Mouse (Mus musculus) frontal cortex, adult (tissue): ENCODE results near the gene Pnkp.
A peak's percentile ranks its signal among the peaks of the same experiment; 100 is the strongest.

Experiments
- ATAC-seq: cut with Nextera tagmentation; 2 replicates; pipeline ENCODE4 v1.9.2; 2017; ENCODE audit warnings: mild to moderate bottlenecking, moderate library complexity, mixed read lengths; ENCODE audit not compliant: low TSS enrichment

Gene Pnkp

DNA sequence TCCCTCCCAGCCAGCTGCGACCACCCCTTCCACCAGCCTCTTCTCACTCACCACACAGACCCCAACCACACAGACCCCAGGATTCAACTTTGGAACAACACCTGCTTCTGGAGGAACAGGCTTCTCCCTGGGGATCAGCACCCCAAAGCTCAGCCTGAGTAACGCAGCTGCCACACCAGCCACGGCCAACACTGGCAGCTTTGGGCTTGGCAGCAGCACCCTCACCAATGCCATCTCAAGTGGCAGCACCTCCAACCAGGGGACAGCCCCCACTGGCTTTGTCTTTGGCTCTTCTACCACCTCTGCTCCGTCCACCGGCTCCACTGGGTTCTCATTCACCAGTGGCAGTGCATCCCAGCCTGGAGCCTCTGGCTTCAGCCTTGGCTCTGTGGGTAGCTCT lies 28.2 kb upstream of the Pnkp start:
- ATAC-seq, result no peak

DNA sequence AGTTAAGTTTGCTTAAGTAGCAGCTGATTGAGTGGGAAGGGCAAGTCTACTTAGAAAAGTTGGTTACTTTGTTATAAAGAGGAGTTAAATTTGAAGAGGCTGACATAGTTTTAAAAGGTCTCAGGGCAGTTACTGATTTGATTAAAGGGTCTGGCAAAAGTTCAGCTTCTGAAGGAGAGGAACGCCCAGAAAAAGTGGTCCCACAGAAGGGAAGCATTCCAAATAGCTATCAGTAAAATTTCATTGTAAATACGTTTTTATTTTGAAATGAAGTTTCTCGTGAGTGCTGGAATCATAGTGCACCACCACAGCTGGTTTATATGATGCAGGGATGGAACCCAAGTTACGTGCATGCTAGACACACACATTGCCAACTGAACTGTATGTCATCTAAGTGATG lies 24.2 kb upstream of the Pnkp start:
- no peak for ATAC-seq

DNA sequence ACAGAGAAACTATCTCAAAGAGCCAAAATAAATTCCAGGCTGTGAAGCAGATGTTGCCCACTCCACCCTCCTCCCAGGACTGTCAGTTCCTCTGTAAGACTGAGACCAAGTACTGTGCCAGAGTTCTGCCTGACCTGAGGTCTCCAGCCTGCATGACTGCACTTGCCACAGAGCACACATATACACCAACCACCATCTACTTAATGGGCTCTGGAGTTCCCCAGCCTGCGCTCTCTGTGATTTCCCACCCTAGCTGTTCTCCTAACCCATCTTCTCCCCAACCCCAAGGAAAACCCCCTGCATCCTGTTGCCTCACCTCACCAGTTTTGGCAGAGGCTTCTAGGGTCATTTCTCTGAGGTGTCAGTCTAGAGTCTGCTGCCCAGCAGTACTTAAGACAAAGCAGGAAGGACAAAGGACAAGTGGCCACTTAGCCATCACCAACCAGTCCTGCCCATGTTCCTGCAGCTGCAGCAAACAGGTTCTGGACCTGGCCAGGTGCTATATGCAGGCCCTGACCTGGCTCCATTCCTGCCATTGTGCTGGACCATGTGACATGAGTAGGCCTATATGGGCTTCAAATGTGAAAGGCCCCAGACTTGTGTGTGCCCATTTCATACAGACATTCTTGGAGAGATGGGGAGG lies 21.4 kb upstream of the Pnkp start:
- no peak for ATAC-seq

DNA sequence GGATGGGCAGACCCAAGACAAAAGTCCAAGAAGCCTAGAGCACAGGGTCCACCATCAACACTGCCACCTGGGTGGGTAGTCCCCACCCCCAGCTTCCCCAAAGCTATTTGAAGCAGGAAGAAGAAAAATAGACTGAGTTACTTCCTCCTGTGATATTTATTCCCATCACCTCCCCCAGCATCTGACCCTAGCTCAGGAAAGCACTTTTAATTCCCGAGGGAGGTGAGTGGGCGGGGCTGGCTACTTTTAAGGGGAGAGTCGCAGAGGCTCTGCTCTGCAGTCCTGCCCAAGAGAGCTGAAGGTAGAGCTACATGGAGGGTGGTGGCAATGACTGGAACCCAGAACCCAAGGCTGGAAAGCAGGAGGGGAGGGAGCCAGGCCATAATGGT lies 20.9 kb upstream of the Pnkp start:
- no peak for ATAC-seq

DNA sequence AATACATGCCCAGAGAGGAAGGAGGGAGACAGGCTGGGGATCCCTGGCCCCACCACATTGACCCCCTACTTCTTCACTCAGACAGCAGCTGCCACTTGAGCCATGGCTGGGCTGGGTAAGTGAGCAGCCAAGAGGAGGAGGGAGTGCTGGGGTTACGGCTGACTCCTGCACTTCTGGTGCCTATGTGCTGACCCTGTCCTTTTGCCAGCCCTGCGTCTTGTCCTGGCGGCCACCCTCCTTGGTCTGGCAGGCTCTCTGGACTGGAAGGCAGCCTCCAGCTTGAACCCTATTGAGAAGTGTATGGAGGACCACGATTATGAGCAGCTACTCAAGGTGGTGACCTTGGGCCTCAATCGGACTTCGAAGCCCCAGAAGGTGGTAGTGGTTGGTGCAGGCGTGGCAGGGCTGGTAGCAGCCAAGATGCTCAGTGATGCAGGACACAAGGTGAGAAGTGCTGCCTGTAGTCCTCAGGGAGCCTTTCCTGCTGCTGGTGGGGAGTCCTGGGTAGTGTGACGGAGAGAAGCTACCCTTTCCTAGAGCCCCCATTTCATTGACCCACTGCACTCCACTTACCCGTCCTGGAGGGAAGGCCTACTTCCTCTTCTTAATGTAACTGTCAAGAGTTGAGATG lies 20.4 kb upstream of the Pnkp start:
- no peak for ATAC-seq

DNA sequence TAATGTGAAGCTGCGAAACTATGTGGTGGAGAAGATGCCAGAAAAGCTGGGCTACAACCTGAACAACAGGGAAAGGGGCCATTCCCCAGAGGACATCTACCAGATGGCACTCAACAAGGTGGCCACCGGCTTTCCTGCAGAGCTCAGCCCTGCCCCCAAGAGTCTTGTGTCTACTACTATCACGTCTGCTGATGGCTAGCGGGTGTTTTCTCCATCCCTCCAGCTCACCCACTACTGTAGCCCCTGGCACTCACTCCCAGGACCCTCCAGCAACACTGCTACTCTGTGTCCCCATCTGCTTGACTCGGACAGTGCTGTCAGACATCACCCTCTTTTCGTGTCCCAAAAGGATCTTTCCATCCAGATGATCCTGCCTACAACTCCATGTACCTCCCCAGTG lies 18.9 kb upstream of the Pnkp start:
- no peak for ATAC-seq

DNA sequence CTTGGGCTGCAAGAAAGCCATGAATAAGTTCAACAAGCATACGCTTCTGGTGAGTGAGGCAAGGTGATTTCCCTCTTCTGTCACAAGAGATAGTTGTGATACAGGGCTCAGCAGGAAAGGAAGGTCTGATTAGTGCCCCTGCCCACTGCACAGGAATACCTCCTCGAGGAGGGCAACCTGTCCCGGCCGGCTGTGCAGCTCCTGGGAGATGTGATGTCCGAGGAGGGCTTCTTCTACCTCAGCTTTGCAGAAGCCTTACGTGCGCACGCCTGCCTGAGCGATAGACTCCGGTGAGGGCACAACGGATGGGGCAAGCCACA lies 17.8 kb upstream of the Pnkp start:
- no peak for ATAC-seq

DNA sequence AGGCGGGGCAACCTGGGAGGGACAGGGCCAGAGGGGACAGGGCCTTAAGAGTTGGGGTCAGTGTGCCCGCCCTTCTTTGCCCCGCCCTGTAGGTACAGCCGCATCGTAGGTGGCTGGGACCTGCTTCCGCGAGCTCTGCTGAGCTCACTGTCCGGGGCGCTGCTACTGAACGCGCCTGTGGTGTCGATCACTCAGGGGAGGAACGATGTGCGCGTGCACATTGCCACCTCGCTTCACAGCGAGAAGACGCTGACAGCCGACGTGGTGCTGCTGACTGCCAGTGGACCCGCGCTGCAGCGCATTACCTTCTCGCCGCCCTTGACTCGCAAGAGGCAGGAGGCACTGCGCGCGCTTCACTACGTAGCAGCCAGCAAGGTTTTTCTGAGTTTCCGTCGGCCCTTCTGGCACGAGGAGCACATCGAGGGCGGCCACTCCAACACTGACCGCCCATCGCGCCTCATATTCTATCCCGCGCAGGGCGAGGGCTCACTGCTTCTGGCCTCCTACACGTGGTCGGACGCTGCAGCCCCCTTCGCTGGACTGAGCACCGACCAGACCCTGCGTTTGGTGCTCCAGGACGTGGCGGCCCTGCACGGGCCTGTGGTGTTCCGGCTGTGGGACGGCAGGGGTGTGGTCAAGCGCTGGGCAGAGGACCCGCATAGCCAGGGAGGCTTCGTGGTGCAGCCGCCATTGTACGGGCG lies 17.3 kb upstream of the Pnkp start:
- ATAC-seq, result peak; percentile 45

DNA sequence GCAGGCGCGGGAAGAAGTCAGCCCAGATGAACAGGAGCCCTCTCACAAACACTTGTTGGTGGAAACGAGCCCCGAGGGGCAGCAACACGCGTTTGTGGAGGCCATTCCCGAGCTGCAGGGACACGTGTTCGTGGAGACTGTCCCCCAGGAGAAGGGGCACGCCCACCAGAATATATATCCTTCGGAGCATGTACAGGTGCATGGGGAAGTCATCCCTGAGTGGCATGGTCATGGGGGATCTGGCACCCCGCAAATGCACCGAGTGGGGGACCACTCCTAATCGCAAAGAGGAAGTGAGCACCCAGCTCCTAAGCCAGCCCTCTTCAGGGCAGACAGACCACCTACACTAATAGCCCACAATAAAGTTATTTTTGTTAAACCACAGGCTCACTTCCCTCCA lies 16.5 kb upstream of the Pnkp start:
- no peak for ATAC-seq

DNA sequence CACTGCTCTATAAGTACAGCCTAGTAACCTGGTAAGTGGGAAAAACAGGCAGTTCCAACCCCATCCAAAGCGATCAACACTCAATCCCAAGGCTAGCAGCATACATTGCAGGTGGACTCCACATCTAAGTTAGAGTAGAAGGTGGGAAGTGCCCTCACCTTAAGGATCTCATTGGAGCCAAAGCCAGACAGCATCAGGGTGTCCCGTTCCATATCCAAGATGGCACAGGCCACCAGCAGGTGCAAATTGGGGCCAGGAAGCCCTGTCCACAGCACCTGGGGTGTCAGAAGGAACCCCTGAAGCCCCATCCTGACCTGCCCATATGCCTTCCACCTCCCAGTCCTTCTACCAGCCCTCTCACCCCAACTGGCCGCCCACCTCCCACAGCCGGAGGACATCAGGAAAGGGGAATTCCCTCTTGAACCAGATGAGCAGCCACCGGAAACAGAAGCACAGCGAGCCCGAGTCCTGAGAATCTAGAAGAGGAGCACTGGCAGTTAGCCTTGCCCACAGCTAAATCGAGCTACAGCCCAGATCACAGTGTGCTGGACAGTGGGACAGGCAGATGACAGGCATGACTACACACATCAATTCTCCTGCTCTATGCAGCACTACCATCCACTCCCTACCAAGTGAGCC lies 15.0 kb upstream of the Pnkp start:
- ATAC-seq, result no peak

DNA sequence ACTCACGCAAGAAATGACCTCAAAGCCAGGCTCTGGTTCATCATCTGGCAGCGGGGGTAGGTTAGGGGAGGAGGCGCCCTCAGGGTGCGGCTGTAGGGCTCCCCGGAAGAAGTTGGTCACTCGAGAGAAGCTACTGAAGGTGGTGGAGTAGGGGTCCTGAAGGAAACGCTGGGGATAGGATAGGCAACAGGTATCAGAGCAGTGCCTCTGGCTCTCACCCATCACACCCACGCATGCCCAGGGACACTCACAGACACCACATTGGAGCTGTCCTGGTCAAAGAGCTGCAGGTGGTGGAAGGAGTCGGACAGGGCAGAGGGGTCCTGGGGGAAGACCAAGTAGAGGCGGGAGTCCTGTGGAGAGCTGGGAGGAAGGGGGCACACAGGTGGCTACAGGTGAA lies 11.9 kb upstream of the Pnkp start:
- ATAC-seq, result no peak

DNA sequence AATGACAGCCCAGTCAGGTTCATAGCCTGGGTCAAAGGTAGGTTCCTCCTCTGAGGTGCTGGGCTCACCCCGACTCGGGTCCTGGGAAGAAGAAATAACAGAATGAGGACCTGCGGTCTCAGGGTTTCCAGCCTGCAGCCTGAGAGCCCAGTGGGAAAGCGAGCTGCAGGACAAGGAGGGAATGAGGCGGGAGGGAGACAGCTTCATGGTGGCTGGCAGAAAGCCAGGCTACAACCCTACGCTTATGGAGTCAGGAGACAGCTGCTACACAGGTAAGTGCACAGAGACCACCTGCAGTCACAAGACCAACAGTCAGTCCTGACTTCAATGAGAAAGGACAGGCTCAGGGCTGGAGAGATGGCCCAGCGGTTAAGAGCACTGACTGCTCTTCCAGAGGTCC lies 10.1 kb upstream of the Pnkp start:
- no peak for ATAC-seq

DNA sequence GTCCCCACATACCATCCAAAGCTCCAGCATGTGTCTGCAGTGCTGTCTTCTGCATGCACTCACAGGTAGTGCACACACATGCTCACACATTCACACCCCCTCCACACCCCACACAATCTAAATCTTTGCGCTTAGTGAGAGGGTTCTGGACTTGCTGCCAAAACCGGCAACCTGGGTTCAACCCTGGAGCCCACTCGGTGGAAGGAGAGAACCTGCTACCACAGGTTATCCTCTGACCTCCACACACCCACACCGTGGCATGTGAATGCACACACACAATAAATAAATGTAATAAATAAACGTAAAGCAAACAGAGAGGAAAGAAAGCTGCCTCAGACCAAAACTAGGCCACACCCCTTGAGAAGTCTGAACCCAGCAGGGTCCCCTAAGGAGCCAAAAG lies 9.2 kb upstream of the Pnkp start:
- no peak for ATAC-seq

DNA sequence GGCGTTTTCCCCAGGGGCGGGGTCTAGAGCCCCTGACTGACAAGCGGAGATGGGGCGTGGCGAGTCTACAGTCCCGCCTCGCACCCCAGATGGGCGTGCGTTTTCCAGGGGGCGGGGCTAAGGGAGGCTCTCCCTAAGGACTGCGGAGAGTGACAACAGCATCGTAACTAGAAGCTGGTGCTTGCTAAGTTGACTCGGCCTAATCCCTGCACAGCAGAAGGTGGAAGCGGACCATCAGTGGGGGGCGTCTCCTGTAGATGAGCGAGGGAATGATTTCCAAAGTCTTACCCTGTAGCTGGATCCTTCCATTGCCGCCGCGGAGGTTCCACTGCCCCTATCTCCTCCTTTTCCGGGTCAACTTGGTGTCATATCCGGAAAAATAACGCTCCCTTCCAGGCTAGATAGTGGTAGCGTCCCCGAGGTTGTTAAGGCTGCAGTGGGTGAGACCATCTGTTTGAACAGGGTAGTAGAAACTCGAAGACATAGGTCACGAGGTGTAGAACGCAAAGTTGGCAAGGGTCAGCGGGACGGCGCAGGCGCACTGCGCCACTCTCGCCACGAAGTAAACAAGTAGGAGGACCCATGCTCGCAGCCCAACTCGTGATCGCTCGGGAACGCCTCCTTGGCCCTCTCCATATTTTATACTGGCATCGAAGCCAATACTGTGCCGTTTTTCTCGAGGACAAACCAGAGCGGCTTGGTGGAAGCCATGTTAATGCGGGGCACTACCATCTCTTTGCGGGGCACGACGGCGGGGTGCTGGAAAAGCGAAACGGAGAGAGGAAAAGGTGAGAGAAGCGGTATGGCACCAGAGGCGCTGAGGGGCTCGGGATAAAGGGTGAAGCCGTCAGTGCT lies 8.2 kb upstream of the Pnkp start, which contains the start of the genes Akt1s1 and Tbc1d17:
Akt1s1 (plus strand) TSS at position 431 of the 855 bp plus-strand sequence.
Tbc1d17 (minus strand) TSS at position 519 of the 855 bp plus-strand sequence.
- peak; percentile 72 for ATAC-seq

DNA sequence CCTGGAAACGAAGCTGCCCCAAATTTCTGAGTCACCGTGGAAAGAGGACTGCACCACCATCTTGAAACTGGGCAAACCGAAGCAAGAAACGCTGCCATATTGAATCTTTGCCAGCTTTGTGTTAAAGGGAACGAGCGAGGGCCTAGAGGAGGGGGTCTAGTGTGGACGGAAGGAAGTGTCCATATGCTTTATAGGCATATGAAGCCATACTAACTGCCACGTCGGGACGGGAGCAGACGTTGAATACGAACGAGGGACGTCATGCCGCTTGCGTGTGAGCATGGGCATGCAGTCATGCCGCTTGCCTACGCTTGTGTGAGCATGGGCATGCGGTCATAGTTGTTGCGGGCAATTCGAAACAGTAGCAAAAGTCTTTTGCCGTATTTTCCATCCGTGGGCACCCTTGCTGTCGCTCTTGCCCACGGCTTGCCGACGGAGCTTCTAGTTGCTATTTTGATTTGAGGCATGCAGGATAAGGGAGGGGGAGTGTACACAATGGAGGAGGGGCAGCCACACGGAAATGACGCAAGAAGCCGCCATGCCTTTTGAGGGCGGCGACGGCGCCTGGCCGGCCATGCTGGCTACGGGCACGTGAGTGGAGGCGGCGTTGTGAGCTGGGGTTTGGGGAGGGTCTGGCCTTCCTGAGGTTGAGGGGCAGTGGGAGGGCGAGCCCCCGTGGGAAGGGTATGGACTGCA lies 7.4 kb upstream of the Pnkp start:
- peak; percentile 58 for ATAC-seq

DNA sequence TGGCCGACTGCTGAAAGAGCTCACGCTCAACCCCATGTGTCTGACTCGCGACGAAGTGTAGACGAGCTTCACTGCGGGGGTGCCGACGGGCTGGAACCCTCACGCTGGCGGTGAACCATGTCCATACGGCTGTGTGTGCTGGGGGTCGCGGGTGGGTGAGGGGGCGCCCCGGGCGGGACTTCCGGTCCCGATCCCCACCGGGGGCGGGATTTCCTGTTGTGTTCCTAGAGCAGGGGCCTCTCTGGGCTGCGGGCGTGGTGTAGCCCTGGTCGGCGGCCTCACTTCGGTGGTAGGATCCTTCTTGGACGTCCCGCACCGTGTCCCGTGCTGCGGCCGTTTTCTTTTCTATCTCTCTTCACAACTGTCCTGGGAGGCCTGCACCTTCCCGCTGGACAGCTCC lies 6.8 kb upstream of the Pnkp start:
- ATAC-seq, result peak; percentile 10; the same call in 1 of the 2 replicates

DNA sequence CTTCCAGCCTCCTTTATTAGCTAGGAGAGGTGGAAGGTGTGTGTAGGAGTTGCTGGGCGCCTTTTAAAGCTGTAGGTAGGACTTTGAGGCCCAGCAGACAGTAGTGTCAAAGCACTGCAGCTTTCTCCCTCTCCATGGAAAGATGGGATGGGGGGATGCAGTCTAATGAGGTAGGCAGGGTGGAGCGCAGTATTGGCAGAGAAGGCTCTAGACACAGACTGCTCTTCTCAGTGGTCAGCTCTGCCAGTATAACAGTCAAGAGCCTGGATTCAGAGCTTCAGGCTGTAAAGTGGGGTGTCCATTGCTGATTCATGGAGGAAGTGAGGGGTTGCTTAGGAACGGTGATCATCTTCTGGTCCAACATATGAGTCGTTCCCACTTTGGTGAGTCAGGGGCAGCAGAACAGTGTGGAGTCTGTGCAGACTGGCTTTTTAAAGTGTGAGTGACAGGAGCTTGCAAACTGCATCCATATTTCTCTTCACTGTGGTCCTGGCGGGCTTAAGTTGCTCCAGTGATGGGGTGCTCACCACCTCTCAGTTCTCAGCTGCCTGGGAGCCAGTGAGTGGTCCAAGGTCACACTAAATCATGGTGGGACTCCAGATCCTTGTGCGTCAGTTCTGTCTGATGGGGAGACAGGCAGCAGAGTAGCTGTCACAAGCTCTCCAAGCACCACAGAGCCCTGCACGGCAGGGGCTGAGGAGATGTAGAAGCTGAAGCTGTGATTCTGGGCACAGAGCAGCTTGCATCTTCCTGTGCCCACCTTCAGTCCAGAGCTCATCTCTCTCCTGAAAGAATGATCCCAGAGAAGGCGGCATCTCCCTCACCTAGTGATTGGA lies 5.9 kb upstream of the Pnkp start:
- no peak for ATAC-seq

DNA sequence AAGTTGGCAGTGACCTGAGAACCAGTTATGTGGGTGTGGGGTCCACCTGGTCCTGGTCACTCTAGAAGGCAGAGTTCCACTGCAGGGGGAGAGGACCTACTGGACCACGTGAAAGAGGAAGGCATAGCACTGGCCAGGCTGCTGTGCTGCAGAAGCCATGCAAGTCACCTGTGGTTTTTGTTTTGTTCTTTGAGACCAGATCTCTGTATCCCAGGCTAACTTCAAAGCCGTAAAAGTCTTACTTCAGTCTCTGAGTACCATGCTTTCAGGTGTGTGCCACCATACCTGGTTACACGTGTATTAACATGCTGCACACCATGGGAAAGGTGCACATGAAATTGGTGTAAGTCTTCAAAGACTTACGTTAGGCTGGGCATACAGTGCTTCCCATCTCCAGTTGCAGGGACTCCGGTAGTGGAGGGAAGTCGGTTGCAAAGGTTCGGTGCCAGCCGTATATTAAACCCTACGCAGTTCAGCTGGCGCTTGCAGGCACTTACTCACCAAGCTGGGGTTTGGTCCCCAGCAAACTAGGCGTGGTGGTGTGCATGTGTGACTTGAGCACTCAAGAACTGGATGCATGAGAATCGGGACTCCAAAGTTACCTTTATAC lies 5.2 kb upstream of the Pnkp start:
- no peak for ATAC-seq

DNA sequence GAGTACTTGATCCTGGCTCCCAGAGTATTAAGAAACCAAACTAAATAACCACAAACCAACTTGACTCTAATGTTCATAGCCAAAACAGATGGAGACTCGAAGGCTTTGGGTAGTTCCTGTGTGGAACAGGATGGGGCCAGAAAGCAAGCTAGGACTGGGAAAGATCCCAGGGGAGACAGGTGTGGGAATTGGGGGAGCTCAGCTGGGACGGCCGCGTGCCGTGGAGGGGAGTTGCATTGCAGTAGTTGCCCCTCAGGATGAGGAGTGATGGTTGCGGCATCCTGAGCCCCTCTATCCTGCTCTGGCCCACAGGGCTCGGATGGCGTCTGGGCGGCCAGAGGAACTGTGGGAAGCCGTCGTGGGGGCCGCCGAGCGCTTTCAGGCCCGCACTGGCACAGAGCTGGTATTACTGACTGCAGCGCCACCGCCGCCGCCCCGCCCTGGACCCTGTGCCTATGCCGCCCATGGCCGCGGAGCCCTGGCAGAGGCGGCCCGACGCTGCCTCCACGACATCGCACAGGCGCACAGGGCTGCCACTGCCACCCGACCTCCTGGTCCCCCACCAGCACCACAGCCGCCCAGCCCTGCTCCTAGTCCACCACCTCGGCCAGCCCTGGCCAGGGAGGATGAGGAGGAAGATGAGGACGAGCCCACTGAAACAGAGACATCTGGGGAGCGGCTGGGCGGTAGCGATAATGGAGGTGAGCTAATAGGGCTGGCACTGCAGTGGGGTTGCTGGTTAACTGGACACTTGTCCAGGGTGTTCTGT lies 4.5 kb upstream of the Pnkp start:
- ATAC-seq, result no peak
